Comparison of ENCODE assay signal across 8 mouse cellular contexts in genomic region chr11:100770646-100771408, GRCm38 (mm10). TPM values are rescaled to one million over a fixed set of nuclear protein-coding genes. Genes with fewer than 3 reads are reported as not detected.
DNase-seq lines count a peak whose midpoint lies in the region; ATAC-seq and TF ChIP-seq lines count a peak whose summit lies in the region.

TSS of gene Ghdc (minus strand) at chr11:100770957.

- peak within 1 kb of the TSS; percentile 39; the same call in 1 of the 2 replicates for H3K27ac ChIP-seq in embryonic facial prominence, embryonic 13.5 days
- peak within 1 kb of the TSS; percentile 94 for H3K27ac ChIP-seq in heart, adult 2 months
- H3K27ac ChIP-seq in liver, embryonic 11.5 days (ENCODE audit: low read depth, low read length) = no peak within 1 kb of the TSS

- H3K9me3 ChIP-seq in embryonic facial prominence, embryonic 13.5 days = no peaks in the 10 kb centered on the region
- H3K9me3 ChIP-seq in liver, embryonic 11.5 days (ENCODE audit: control insufficient read depth, low read length) = no peaks in the 10 kb centered on the region

- peak; percentile 67 for TF ChIP-seq POLR2A in heart, adult 2 months (IDR thresholded peaks at IDR 0.05; ENCODE audit: insufficient read depth, low read depth, low read length)

- WGBS in embryonic facial prominence, embryonic 13.5 days = 15% methylated on average over 17 of the region's 17 CpGs
- 9% methylated on average over 17 of the region's 17 CpGs for WGBS in heart, adult 2 months
- whole genome bisulfite sequencing in liver, embryonic 11.5 days = 11% methylated on average over 17 of the region's 17 CpGs

- intact Hi-C loops in heart, adult 2 months (cut with DNase I) = no loop called here

- peak within 1 kb of the TSS; percentile 69 for H3K9ac ChIP-seq in embryonic facial prominence, embryonic 13.5 days
- peak within 1 kb of the TSS; percentile 71 for H3K9ac ChIP-seq in heart, adult 2 months (ENCODE audit: low read depth, low read length)
- H3K9ac ChIP-seq in liver, embryonic 11.5 days (ENCODE audit: low read depth, low read length) = peak within 1 kb of the TSS; percentile 52

- H3K79me2 ChIP-seq in heart, adult 2 months (replicated peaks; ENCODE audit: control insufficient read depth, insufficient read depth, low read length) = no peaks in the 10 kb centered on the region

- TF ChIP-seq CTCF in heart, adult 2 months (IDR thresholded peaks at IDR 0.05) = no peak

- peak; percentile 56; the same call in 1 of the 2 replicates for TF ChIP-seq EP300 in heart, adult 2 months (IDR thresholded peaks at IDR 0.05; ENCODE audit: insufficient read depth, low read depth, low read length)

- peak within 1 kb of the TSS; percentile 57 for H3K4me3 ChIP-seq in embryonic facial prominence, embryonic 13.5 days
- H3K4me3 ChIP-seq in heart, adult 2 months = peak within 1 kb of the TSS; percentile 85
- H3K4me3 ChIP-seq in liver, embryonic 11.5 days (ENCODE audit: low read depth, low read length) = peak within 1 kb of the TSS; percentile 63

- H3K36me3 ChIP-seq in embryonic facial prominence, embryonic 13.5 days = no peaks in the 10 kb centered on the region
- no peaks in the 10 kb centered on the region for H3K36me3 ChIP-seq in heart, adult 2 months (ENCODE audit: control insufficient read depth, insufficient read depth, low read length)
- no peaks in the 10 kb centered on the region for H3K36me3 ChIP-seq in liver, embryonic 11.5 days (ENCODE audit: control insufficient read depth, insufficient read depth, low read length)
- no peaks in the 10 kb centered on the region; the same call in 1 of the 2 replicates for H3K36me3 ChIP-seq in splenic B cell, adult 2 months (ENCODE audit: control insufficient read depth, insufficient read depth, low read length, poor library complexity, severe bottlenecking)

- H3K27me3 ChIP-seq in embryonic facial prominence, embryonic 13.5 days = no peaks in the 10 kb centered on the region
- H3K27me3 ChIP-seq in heart, adult 2 months (ENCODE audit: control insufficient read depth, insufficient read depth, low read length) = no peaks in the 10 kb centered on the region
- H3K27me3 ChIP-seq in liver, embryonic 11.5 days (replicated peaks; ENCODE audit: control insufficient read depth, insufficient read depth, low read length) = no peaks in the 10 kb centered on the region
- H3K27me3 ChIP-seq in splenic B cell, adult 2 months (ENCODE audit: control insufficient read depth, insufficient read depth, low read length, poor library complexity, severe bottlenecking) = no peaks in the 10 kb centered on the region

- H3K4me2 ChIP-seq in embryonic facial prominence, embryonic 13.5 days = peak within 1 kb of the TSS; percentile 62
- peak within 1 kb of the TSS; percentile 66 for H3K4me2 ChIP-seq in liver, embryonic 11.5 days

- ATAC-seq in embryonic facial prominence, embryonic 13.5 days (ENCODE audit: insufficient number of reproducible peaks, insufficient read depth, low FRiP score, low TSS enrichment, low read depth) = no peak
- peak; percentile 68 for ATAC-seq in liver, embryonic 11.5 days (replicated peaks; ENCODE audit: low FRiP score)

- peaks cover 6% of the 10 kb centered on the region for H3K4me1 ChIP-seq in embryonic facial prominence, embryonic 13.5 days
- H3K4me1 ChIP-seq in heart, adult 2 months (ENCODE audit: control insufficient read depth, insufficient read depth, low read length) = peaks cover 3% of the 10 kb centered on the region
- H3K4me1 ChIP-seq in liver, embryonic 11.5 days (replicated peaks; ENCODE audit: control insufficient read depth, insufficient read depth, low read length) = peaks cover 4% of the 10 kb centered on the region

- peak; percentile 78 for DNase-seq in 3T3-L1 (ENCODE audit: low read depth, low spot score)
- peak; percentile 94 for DNase-seq in adrenal gland, postnatal 14 days
- peak; percentile 89 to 90 for DNase-seq in heart, adult 2 months
- DNase-seq in kidney, adult 8-10 months = peak; percentile 87 to 94
- DNase-seq in liver, embryonic 11.5 days (ENCODE audit: low spot score) = peak; percentile 83
- DNase-seq in naive thymus-derived CD4-positive, alpha-beta T cell, adult 2 months (ENCODE audit: low read depth) = peak; percentile 85
- peak; percentile 80 for DNase-seq in splenic B cell, adult 2 months (ENCODE audit: low read depth, low spot score)

RNA-seq across cellular contexts. Expression of gene Ghdc, which starts in this region (rescaled TPM):
- 19.7 and 19.9 TPM in 2 replicates for total RNA-seq in adrenal gland, postnatal 14 days (2021)
- 6.3 and 7.0 TPM in 2 replicates for polyA plus RNA-seq in embryonic facial prominence, embryonic 13.5 days (2015; fragmentation: Nextera tagmentation; extraction: Ambion mirVana)
- 10 to 100 TPM; 10.1 to 11.6 TPM for total RNA-seq in heart, adult 2 months (2021)
- 11.2 and 12.8 TPM in 2 replicates for polyA plus RNA-seq in heart, adult 2 months (2012; rRNA removed)
- polyA plus RNA-seq in liver, embryonic 11.5 days (2014; fragmentation: Nextera tagmentation; extraction: Ambion mirVana) = 3.1 and 3.8 TPM in 2 replicates
